Mouse (Mus musculus) liver, embryonic 16.5 days (tissue): Measurements from ENCODE around the gene Dusp18. TPM values are rescaled to one million over a fixed set of nuclear protein-coding genes. Genes with fewer than 3 reads are reported as not detected.

Experiments
- ATAC-seq: fragments of 200-750 bp; cut with Nextera tagmentation; 2 replicates; pipeline ENCODE4 v1.8.0; 2017; ENCODE audit warnings: low read depth, mild to moderate bottlenecking, moderate number of reproducible peaks, moderate library complexity
- H3K27ac ChIP-seq: fragments of 300-500 bp; sonication (generic); 2 replicates; pipeline ENCODE4 v1.5.1; 2014; ENCODE audit warnings: mild to moderate bottlenecking, low read length
- H3K27me3 ChIP-seq: fragments of 300-500 bp; sonication (generic); 2 replicates; pipeline ENCODE4 v1.6.1; 2014; ENCODE audit warnings: low read depth, low read length, mixed read lengths; ENCODE audit not compliant: control insufficient read depth, insufficient read depth
- H3K36me3 ChIP-seq: fragments of 300-500 bp; sonication (generic); 2 replicates; pipeline ENCODE4 v1.6.1; 2014; ENCODE audit warnings: mild to moderate bottlenecking; ENCODE audit not compliant: control insufficient read depth, insufficient read depth
- H3K4me1 ChIP-seq: fragments of 300-500 bp; sonication (generic); 2 replicates; pipeline ENCODE4 v1.6.1; 2014; ENCODE audit warnings: low read depth, low read length, mixed read lengths; ENCODE audit not compliant: control insufficient read depth
- H3K4me2 ChIP-seq: fragments of 300-500 bp; sonication (generic); 2 replicates; pipeline ENCODE4 v1.6.1; 2014; ENCODE audit warnings: low read depth, low read length, mixed read lengths
- H3K4me3 ChIP-seq: fragments of 300-500 bp; sonication (generic); 2 replicates; pipeline ENCODE4 v1.5.1; 2014; ENCODE audit warnings: low read depth, mild to moderate bottlenecking, low read length
- H3K9ac ChIP-seq: fragments of 300-500 bp; sonication (generic); 2 replicates; pipeline ENCODE4 v1.6.1; 2014; ENCODE audit warnings: low read depth, low read length
- H3K9me3 ChIP-seq: fragments of 300-500 bp; sonication (generic); replicated peaks from 2 replicates; pipeline ENCODE4 v1.6.1; 2016; ENCODE audit warnings: low read length; ENCODE audit not compliant: control insufficient read depth
- WGBS: fragments of 180-500 bp; shearing (Covaris S2); extraction: QIAGEN DNeasy Blood & Tissue Kit; methylation state at CpG from one replicate; pipeline ENCODE4 v1.1.7; 2014; ENCODE audit not compliant: insufficient replicate concordance; 5-methylcytosine and 5-hydroxymethylcytosine counted together
- polyA plus RNA-seq: library from polyadenylated mRNA; unstranded; fragments of >200 nt; fragmentation: Nextera tagmentation; extraction: Ambion mirVana; gene quantifications from 2 replicates; pipeline ENCODE4 v1.2.1, GENCODE M21; 2015

Gene Dusp18
- polyA plus RNA-seq, 1 experiment from 2014 or later = 0.28 TPM

DNA sequence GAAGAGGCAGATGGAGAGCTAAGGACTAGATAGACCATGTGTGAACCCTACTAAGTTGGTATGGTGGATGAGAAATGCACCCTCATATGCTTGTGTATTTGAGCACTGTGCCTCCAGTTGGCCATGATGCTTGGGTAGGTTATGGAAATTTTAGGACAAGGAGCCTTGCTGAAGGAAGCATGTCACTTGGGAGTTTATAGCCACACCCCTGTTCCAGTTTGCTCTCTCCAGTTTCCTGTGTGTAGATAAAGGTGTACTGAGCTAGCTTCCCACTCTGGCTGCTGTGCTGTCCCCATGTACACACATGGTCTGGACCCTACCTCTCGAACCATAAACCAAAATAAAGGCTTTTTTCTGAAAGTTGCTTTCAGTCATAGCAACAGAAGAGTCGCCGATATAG is 40.9 kb upstream of the Dusp18 start:
- 65% methylated on average over 3 of the region's 3 CpGs for WGBS
- H3K4me1 ChIP-seq = no peaks in the 10 kb centered on the region

DNA sequence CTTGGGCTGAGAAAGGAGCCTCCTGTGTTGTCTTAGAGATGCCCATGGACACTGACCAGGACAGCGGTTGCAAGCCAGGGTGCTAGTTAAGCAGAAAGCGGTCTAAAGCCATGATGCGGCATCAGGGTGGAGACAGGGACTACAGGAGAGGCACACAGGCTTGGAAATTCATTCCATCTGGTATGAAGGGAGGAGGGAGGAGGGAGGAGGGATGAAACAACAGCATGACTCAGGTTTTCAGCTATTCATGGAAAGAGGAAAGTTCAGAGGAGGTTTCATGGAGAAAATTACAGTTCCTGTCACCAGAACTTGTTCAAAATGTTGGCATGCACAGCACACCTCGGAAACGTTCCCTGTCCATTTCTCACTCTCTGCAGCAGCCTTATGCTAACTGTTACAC is 39.2 kb upstream of the Dusp18 start:
- no peak overlapping the region for H3K4me3 ChIP-seq

More for the DNA sequence above, 40.9 kb upstream of the Dusp18 start:
- no peaks in the 10 kb centered on the region for H3K36me3 ChIP-seq
- no peak overlapping the region for H3K4me3 ChIP-seq
- H3K9me3 ChIP-seq = no peaks in the 10 kb centered on the region
- no peak overlapping the region for H3K27ac ChIP-seq
- H3K4me2 ChIP-seq = no peak overlapping the region
- H3K9ac ChIP-seq = no peak overlapping the region
- no peaks in the 10 kb centered on the region for H3K27me3 ChIP-seq
- ATAC-seq = no peak

DNA sequence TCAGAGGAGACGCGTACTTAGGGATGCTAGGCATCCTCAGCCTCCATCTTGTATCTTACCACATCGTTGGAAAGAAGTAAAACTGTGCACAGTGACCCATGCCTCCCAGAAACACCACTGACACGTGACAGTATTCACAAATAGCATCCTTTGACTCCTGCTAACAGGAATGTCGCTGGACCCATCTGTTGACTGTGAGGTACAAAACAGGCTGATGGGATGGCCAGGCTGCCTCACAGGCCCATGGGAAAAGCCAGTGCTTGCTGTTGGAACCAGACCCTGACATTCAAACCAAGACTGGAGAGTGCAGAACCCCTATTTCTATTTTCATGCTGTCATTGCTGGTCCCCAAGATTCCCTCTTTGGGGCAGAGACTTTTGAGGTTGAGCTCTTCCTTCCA is 37.1 kb upstream of the Dusp18 start:
- Histone ChIP-seq H3K27ac (no peak overlapping the region), H3K4me3 (no peak overlapping the region), H3K9me3 (no peaks in the 10 kb centered on the region), H3K4me1 (no peaks in the 10 kb centered on the region), H3K4me2 (no peak overlapping the region), H3K27me3 (peaks cover 6% of the 10 kb centered on the region), H3K36me3 (no peaks in the 10 kb centered on the region), H3K9ac (no peak overlapping the region)
- 67% methylated on average over 5 of the region's 5 CpGs for WGBS
- ATAC-seq = no peak

More for the DNA sequence above, 39.2 kb upstream of the Dusp18 start:
- 73% methylated on average over 5 of the region's 5 CpGs for WGBS
- no peaks in the 10 kb centered on the region for H3K27me3 ChIP-seq
- H3K36me3 ChIP-seq = no peaks in the 10 kb centered on the region
- H3K4me1 ChIP-seq = no peaks in the 10 kb centered on the region
- ATAC-seq = no peak
- no peak overlapping the region for H3K4me2 ChIP-seq
- no peak overlapping the region for H3K9ac ChIP-seq
- H3K27ac ChIP-seq = no peak overlapping the region
- H3K9me3 ChIP-seq = no peaks in the 10 kb centered on the region

DNA sequence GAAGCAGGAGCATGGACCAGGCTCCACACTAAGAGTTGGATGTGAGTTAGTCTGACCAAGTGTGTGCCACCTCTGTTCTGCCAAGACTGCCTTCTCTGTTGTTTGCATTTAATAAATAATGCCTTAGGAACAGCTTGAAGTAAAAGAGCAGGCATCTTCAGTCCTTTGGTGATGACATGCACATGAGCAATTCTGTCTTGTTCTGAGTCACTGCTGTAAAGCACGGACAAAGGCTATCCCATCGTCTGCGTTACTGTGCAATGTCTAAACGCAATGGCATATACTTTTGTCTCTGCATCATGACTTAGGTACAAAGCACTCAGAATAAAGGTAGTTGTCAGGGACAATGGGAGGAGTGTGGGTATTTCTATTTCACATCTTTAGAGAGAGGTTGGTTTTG is 35.3 kb upstream of the Dusp18 start:
- ATAC-seq = no peak
- Histone ChIP-seq H3K4me3 (no peak overlapping the region), H3K4me1 (peaks cover 10% of the 10 kb centered on the region), H3K9ac (no peak overlapping the region), H3K27ac (no peak overlapping the region), H3K9me3 (no peaks in the 10 kb centered on the region), H3K4me2 (no peak overlapping the region), H3K27me3 (peaks cover 22% of the 10 kb centered on the region), H3K36me3 (no peaks in the 10 kb centered on the region)
- WGBS = 79% methylated on average over 4 of the region's 4 CpGs

DNA sequence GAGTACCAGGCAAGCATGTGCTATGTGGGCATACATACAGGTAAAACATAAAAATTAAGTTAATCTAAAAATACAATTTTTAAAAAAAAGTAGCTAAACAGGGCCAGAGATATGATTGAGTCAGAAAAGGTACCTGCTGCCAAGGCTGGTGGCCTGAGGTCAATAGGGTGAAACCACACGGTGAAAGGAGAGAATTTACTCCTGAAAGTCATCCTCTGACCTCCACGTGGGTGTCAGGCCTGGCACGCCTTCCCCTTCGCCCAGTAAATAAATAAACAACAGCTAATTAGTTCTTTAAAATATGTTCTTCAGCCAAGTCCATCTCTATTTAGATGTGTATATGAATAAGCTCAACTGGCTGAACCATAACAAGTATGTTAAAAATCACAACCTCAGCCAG is 34.7 kb upstream of the Dusp18 start:
- Histone ChIP-seq H3K4me2 (no peak overlapping the region), H3K36me3 (no peaks in the 10 kb centered on the region), H3K4me3 (no peak overlapping the region), H3K4me1 (peaks cover 10% of the 10 kb centered on the region), H3K9me3 (no peaks in the 10 kb centered on the region), H3K27me3 (peaks cover 25% of the 10 kb centered on the region), H3K27ac (no peak overlapping the region), H3K9ac (no peak overlapping the region)
- 60% methylated on average over 4 of the region's 4 CpGs for WGBS
- no peak for ATAC-seq

DNA sequence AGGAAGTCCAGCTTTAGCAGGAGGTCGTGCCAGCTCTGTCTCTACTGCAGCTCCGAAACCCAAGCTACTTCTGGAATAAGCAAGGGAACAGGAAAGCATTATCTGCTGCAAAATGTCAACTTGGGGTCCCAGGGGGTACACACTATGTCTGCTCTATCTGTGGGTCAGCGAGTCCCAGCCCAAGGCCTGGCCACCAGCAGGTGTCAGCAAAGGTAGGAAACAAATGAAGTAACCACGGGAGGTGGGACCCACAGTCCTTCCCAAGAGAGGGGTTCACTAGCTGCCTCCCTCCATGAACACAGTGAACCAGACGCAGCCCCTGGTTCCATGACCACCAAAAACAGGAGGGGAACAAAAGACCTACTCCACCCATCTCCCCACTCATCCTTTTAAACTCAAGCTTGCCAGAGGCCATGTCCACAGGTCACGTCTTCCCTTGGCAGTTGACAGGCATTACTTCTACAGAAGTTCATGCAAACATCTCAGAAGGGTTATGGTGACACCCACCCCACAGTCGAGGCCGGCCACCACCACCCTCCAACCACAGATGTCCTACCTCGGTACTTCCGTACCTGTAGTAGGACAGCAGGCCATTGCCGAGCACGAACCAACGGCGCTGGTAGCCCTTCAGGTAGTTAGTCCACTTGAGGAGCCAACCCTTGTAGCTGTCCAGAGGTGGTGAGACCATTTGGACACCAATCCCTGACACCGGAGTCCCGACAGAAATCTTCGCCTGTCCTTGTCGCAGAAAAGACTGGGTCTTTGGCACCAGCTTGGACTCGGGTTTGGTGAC is 32.2 kb upstream of the Dusp18 start:
- Histone ChIP-seq H3K27me3 (peaks cover 25% of the 10 kb centered on the region), H3K36me3 (no peaks in the 10 kb centered on the region), H3K27ac (no peak overlapping the region), H3K4me1 (peaks cover 10% of the 10 kb centered on the region), H3K9ac (no peak overlapping the region), H3K4me2 (peak overlapping the region; percentile 64), H3K9me3 (no peaks in the 10 kb centered on the region), H3K4me3 (peak overlapping the region; percentile 40; the same call in 1 of the 2 replicates)
- no peak for ATAC-seq
- WGBS = 57% methylated on average over 19 of the region's 19 CpGs

DNA sequence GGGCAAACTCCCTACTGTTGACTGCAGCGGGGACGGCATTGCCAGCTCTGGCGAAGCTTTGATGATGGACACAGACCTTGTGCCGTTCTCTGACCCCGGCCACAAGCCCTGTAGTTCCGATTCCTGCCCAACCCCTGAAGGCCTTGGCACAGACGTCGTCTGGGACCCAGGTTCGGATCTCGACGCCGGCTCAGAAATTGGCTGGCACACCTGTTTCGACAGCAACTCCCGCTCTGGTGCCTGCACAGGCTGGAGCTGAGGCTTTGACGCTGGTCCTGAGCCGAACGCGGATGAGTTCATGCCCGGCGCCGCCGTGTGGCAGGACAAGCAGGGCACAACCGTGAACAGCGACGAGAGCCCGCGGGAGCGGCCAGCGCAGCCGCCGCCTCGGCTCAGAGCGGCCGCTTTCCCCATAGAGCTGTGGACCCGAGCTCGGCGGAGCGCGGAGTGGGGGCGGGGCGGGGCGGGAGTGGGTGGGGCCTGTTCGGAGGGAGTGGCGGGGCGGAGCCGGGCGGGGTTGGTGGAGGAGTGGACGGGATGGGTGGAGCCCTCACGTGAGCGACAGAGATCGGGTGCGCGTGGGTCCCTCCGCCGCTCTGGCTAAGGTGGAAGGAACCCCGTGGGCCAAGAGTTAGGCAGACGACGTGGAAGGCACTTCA is 31.5 kb upstream of the Dusp18 start, which contains the start of gene Osbp2:
TSS of gene Osbp2 (minus strand) at position 450 of the 659 bp plus-strand sequence.
- Histone ChIP-seq H3K4me2 (peak within 1 kb of the TSS; percentile 64), H3K4me1 (peaks cover 10% of the 10 kb centered on the region), H3K9me3 (no peaks in the 10 kb centered on the region), H3K4me3 (peak within 1 kb of the TSS; percentile 40), H3K27me3 (peaks cover 25% of the 10 kb centered on the region), H3K9ac (no peak within 1 kb of the TSS), H3K27ac (no peak within 1 kb of the TSS), H3K36me3 (no peaks in the 10 kb centered on the region)
- peak; percentile 94 for ATAC-seq
- 4% methylated on average over 54 of the region's 58 CpGs for WGBS

DNA sequence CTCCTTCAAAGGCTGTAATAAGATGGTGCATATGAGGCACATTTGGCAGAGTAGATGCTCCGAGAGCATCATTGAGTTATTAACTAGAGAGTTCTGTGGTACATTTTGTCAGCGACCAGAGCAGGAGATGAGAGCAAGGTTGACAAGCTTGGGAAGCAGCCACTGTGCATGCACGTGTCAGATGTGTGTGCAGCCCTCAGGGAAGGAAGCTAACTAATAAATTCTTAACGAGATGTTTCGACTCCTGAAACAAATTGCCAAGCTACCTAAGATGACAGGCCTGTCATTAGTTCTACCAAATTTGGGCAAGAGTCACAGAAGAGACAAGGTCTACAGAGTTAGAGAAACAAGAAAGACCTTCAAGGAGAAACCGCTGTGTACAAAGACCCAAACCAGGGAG is 30.7 kb upstream of the Dusp18 start:
- H3K4me3 ChIP-seq = peak overlapping the region; percentile 40
- WGBS = 34% methylated on average over 6 of the region's 6 CpGs
- ATAC-seq = no peak
- peak overlapping the region; percentile 64 for H3K4me2 ChIP-seq
- H3K36me3 ChIP-seq = no peaks in the 10 kb centered on the region
- peaks cover 25% of the 10 kb centered on the region for H3K27me3 ChIP-seq
- peaks cover 10% of the 10 kb centered on the region for H3K4me1 ChIP-seq
- no peak overlapping the region for H3K9ac ChIP-seq
- H3K27ac ChIP-seq = no peak overlapping the region
- no peaks in the 10 kb centered on the region for H3K9me3 ChIP-seq

DNA sequence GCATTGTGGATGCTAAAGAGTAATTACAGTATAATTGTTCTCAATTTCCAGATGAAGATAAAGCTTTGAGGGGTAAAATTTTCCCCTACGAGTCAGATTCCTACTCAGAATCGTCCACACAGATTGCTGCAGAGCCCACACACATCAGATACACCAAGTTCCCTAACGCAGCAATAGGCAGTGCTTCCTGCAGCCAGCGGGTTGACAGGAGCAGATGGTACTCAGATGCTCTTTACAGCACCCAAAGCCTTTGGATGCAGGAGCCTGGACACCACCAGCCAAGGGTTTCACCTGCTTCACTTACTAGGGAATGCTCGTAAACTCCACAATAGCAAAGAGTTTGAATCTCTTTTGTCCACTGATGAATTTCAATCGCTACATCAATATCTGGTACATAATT is 18.6 kb upstream of the Dusp18 start:
- Histone ChIP-seq H3K27me3 (no peaks in the 10 kb centered on the region), H3K4me1 (no peaks in the 10 kb centered on the region), H3K27ac (no peak overlapping the region), H3K4me3 (no peak overlapping the region), H3K36me3 (no peaks in the 10 kb centered on the region), H3K4me2 (no peak overlapping the region), H3K9ac (no peak overlapping the region), H3K9me3 (no peaks in the 10 kb centered on the region)
- no peak for ATAC-seq
- 49% methylated on average over 6 of the region's 6 CpGs for WGBS
